Mouse (Mus musculus): Measurements from ENCODE around the gene Calu. TPM values are rescaled to one million over a fixed set of nuclear protein-coding genes. Genes with fewer than 3 reads are reported as not detected.

Calu gene
- polyA plus RNA-seq, 1 experiment = 19.3 TPM

GRCm38 (mm10) chr6:29425118-29425517 is 77.2 kb downstream of the Calu start:
- H3K27me3 ChIP-seq (ENCODE audit: control insufficient read depth, insufficient read depth, low read length) = peaks cover 4% of the 10 kb centered on the region; the same call in 1 of the 2 replicates
- no peak for TF ChIP-seq CTCF (IDR thresholded peaks at IDR 0.05; ENCODE audit: extremely low read depth, insufficient read length, insufficient replicate concordance, low read depth, low read length)
- no peak for TF ChIP-seq POLR2A (IDR thresholded peaks at IDR 0.05; ENCODE audit: low read depth, low read length)
- no peak overlapping the region for H3K4me3 ChIP-seq (ENCODE audit: low read depth, low read length)
- H3K27ac ChIP-seq (ENCODE audit: insufficient read depth, low read depth, low read length) = no peak overlapping the region
- H3K4me1 ChIP-seq (ENCODE audit: control insufficient read depth, insufficient read depth, insufficient read length, low read length) = no peaks in the 10 kb centered on the region
- WGBS = 90% methylated on average over 8 of the region's 8 CpGs
- no peaks in the 10 kb centered on the region for H3K36me3 ChIP-seq (ENCODE audit: control insufficient read depth, insufficient read depth, low read length)

- no peaks in the 10 kb centered on the region for H3K36me3 ChIP-seq (ENCODE audit: control insufficient read depth, insufficient read depth, low read length)
- TF ChIP-seq CTCF (IDR thresholded peaks at IDR 0.05; ENCODE audit: extremely low read depth, insufficient read length, insufficient replicate concordance, low read depth, low read length) (no peak), POLR2A (IDR thresholded peaks at IDR 0.05; ENCODE audit: low read depth, low read length) (no peak)
- H3K27me3 ChIP-seq (ENCODE audit: control insufficient read depth, insufficient read depth, low read length) = peaks cover 4% of the 10 kb centered on the region; the same call in 1 of the 2 replicates
- 57% methylated on average over 6 of the region's 6 CpGs for WGBS
- no peaks in the 10 kb centered on the region for H3K4me1 ChIP-seq (ENCODE audit: control insufficient read depth, insufficient read depth, insufficient read length, low read length)
- no peak overlapping the region for H3K4me3 ChIP-seq (ENCODE audit: low read depth, low read length)
- H3K27ac ChIP-seq (ENCODE audit: insufficient read depth, low read depth, low read length) = no peak overlapping the region
These were observed 78.5 kb downstream of the Calu start for GRCm38 (mm10) chr6:29426331-29426730.

Other genes starting within 250 kb of the Calu start
- gene Rbm28, start 183.1 kb upstream of the Calu start, polyA plus RNA-seq (2012; rRNA removed) = 0.90 and 1.2 TPM in 2 replicates
- 0.17 and 0.22 TPM in 2 replicates for gene Prrt4, start 168.5 kb upstream of the Calu start, polyA plus RNA-seq (2012; rRNA removed)
- 15.0 and 15.6 TPM in 2 replicates for gene Impdh1, start 131.7 kb upstream of the Calu start, polyA plus RNA-seq (2012; rRNA removed)
- gene Hilpda, start 75.6 kb upstream of the Calu start, polyA plus RNA-seq (2012; rRNA removed) = 5.5 and 5.8 TPM in 2 replicates
- gene Fam71f2, start 68.5 kb upstream of the Calu start, polyA plus RNA-seq (2012; rRNA removed) = 0.20 and 1.3 TPM in 2 replicates
- not detected in 2 replicates for gene Fam71f1, start 28.9 kb upstream of the Calu start, polyA plus RNA-seq (2012; rRNA removed)
- gene Opn1sw, start 40.4 kb downstream of the Calu start, polyA plus RNA-seq (2012; rRNA removed) = 0.14 and 0.24 TPM in 2 replicates
- gene Ccdc136, start 48.2 kb downstream of the Calu start, polyA plus RNA-seq (2012; rRNA removed) = 0.74 and 1.8 TPM in 2 replicates
- gene Flnc, start 85.2 kb downstream of the Calu start, polyA plus RNA-seq (2012; rRNA removed) = 5.9 and 7.9 TPM in 2 replicates
- gene Atp6v1f, start 119.6 kb downstream of the Calu start, polyA plus RNA-seq (2012; rRNA removed) = 108 and 205 TPM in 2 replicates
- 0.20 and 0.22 TPM in 2 replicates for gene Atp6v1fnb, start 123.4 kb downstream of the Calu start, polyA plus RNA-seq (2012; rRNA removed)
- gene Kcp, start 159.9 kb downstream of the Calu start, polyA plus RNA-seq (2012; rRNA removed) = 3.0 and 3.4 TPM in 2 replicates
- gene Irf5, start 178.6 kb downstream of the Calu start, polyA plus RNA-seq (2012; rRNA removed) = 11.9 and 14.9 TPM in 2 replicates

Measured in small intestine, adult 2 months (tissue).